Mouse (Mus musculus): ENCODE measurements around the gene Lce1h. TPM values are rescaled to one million over a fixed set of nuclear protein-coding genes. Genes with fewer than 3 reads are reported as not detected.

Lce1h gene
- not detected for total RNA-seq (2021)
- long read RNA-seq, experiment 1: 0 reads
- long read RNA-seq, experiment 2: 0 reads

DNA sequence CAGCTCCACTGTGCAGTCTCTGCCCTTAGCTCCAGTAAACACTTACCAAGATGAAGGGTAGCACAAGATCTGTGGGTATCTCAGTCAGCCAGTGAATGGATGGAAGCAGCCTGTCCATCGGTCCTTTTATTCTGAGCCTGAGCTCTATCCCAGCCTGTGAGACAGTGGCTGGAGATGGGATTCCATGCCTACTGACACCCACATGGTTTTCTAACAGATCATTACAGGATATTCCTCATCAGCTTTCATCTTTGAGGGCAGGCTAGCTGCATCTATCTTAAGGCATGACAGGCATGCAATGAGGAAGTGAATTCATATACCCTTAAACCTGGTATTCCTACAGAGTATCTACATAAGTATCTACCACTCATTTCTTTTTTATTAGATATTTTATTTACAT lies at the start of gene Lce1h:
TSS of gene Lce1h (minus strand) at position 101 of the 400 bp plus-strand sequence.
- DNase-seq (ENCODE audit: low spot score in 2 of 2): no peak

DNA sequence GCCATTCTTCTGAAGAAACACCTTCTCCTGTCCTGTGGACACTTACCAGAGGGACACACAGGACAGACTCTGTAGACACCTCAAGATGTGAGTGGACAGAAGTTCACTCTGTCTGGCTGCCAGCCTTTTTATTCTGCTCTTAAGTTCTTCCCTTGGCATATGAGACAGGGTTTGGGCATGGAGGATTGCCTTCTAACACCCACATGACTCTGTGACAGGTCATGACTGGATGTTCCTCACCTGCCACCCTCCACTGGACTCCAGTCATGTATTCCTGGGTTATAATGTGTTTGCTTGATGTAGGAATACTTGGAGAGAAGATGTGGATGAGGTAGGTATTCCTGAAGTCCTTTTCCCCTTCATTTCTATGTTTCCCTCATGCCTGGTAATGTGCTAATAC lies 42.9 kb upstream of the Lce1h start, which contains the start of gene Lce1k:
TSS of gene Lce1k (minus strand) at position 101 of the 400 bp plus-strand sequence.
- no peak for DNase-seq (ENCODE audit: low spot score in 2 of 2)

DNA sequence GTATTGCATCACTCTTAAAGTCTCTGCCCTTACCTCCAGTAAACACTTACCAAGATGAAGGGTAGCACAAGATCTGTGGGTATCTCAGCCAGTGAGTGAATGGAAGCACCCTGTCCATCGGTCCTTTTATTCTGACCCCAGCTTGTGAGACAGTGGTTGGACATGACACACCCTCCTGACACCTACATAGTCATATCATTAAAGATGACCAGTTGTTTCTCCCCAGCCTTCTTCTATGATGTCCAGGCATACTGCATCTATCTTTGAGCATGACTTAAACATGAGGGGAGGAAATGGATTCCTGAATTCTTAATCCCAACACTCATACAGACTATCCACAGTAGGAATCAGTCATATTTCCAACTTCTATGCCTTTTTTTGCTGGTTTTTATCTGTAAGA lies 25.5 kb upstream of the Lce1h start, which contains the start of gene Lce1j:
TSS of gene Lce1j (minus strand) at position 101 of the 400 bp plus-strand sequence.
- no peak for DNase-seq (ENCODE audit: low spot score in 2 of 2)

DNA sequence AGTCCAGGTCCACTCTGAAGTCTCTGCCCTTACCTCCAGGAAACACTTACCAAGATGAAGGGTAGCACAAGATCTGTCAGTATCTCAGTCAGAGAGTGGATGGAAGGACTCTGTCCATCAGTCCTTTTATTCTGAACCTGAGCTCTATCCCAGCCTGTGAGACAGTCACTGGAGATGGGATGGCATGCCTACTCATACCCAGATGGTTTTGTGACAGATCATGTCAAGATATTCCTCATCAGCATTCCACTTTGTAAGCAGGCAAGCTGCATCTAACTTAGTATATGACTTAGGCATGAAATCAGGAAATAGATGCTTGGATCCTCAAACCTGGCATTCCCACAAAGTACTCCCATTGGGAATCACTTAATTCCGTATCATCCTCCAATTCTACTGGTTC lies 13.9 kb upstream of the Lce1h start, which contains the start of gene Lce1i:
TSS of gene Lce1i (minus strand) at position 101 of the 400 bp plus-strand sequence.
- no peak for DNase-seq (ENCODE audit: low spot score in 2 of 2)

DNA sequence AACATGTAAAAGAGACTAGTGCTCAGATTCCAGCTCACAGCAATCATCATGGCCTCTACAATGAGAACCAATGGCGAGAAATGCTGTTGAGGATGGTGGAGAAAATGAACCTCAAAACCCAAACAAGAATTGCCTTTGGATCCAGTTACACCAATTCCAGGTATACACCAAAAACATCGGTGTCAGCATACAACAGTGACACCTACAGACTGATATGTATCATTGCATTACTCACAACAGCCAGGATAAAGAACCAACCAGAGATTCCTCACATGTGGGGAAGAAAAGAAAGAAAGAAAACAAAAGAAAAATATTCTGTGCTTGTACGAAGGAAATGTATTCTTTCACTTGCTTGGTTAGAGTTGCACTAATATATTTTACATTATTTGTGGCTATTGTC lies 6.7 kb upstream of the Lce1h start:
- no peak for DNase-seq (ENCODE audit: low spot score in 2 of 2)

DNA sequence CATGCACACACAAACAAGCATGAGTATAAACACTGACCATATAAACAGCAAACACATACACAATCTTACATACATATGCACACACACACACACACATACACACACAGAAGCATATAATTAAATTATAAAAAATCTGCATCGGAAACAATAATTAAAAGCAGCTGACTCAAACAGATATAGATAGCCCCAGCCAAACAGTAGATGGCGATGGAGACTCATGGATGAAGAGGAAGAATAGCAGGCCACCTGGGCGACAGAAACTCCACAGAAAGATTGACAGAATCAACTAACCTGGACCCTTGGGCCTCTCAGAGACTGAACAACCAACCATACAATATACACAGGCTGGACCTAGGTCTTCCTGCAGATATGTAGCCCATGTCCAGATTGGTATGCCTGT lies 11.7 kb downstream of the Lce1h start:
- DNase-seq (ENCODE audit: low spot score in 2 of 2): no peak

DNA sequence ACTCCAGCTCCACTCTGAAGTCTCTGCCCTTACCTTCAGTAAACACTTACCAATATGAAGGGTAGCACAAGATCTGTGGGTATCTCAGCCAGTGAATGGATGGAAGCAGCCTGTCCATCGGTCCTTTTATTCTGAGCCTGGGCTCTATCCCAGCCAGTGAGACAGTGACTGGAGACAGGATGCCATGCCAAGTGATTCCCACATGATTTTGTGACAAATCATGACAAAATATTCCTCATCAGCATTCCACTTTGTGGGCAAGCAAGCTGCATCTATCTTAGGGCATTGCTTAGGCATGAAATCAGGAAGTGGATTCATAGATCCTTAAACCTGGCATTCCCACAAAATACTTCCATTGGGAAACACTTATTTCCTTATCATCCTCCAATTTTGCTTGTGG lies 12.6 kb downstream of the Lce1h start, which contains the start of gene Lce1g:
TSS of gene Lce1g (minus strand) at position 101 of the 400 bp plus-strand sequence.
- DNase-seq (ENCODE audit: low spot score in 2 of 2): no peak

DNA sequence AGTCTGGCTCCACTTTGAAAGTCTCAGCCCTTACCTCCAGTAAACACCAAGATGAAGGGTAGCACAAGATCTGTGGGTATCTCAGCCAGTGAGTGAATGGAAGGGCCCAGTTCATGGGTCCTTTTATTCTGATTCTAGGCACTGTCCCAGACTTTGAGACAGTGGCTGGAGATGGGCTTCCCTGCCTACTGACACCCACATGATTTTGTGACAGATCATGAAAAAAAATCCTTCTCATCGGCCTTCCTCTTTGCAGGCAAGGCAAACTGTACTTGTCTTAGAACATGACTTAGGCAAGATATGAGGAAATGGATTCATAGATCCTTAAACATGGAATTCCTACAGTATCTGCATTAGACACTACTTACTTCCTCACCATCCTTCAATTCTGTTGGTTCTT lies 25.9 kb downstream of the Lce1h start, which contains the start of gene Gm38119:
TSS of gene Gm38119 (minus strand) at position 101 of the 400 bp plus-strand sequence.
- no peak for DNase-seq (ENCODE audit: low spot score in 2 of 2)

DNA sequence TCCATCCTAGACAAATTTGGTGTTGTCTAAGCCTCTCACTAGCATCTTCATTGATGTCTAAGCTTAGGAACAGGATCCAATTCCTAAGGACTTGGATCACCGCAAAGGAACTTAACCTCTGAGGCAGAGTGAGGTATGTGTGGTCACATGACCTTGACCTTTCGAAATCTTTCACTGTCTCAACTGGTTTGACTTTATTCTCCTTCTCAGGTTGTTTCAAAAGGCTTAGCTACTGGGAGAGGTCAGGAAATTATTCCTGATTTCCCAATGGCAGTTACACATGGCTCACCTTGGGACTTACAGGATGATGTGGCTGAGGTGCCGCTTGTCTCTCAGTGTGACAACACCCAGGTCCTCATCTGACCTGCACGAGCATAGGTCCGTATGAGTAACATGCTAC lies 42.2 kb downstream of the Lce1h start:
- DNase-seq (ENCODE audit: low spot score in 2 of 2): no peak

DNA sequence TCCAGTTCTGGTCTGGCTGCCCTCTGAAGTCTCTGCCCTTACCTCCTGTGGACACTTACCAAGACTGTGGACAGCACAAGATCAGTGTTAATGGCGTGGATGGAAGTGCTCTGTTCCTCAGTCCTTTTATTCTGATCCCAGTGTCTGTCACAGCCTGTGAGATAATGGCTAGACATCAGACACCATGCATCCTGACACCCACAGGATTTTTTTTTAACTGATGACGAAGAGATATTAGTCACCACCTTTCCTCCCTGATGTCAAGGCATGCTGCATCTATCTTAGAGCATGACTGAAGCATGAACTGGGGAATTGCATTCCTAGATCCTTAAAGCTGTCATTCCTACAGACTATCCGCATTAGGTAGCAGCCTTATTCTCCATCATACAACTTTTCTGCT lies 44.6 kb downstream of the Lce1h start, which contains the start of gene Lce1f:
TSS of gene Lce1f (minus strand) at position 101 of the 400 bp plus-strand sequence.
- no peak for DNase-seq (ENCODE audit: low spot score in 2 of 2)

DNA sequence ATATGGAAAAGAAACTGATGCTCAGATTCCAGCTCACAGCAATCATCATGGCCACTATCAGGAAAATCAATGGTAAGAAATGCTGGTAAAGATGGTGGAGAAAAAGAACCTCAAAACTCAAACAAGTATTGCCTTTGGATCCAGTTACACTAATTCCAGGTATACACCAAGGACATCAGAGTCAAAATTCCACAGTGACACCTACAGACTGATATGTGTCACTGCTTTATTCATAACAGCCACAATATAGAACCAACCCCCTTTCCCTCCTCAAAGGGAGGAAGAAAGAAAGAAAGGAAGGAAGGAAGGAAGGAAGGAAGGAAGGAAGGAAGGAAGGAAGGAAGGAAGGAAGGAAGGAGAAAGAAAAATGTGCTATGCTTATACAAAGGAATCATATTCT lies 49.7 kb downstream of the Lce1h start:
- DNase-seq (ENCODE audit: low spot score in 2 of 2): no peak

Other genes with a start within 250 kb of the Lce1h start
- gene 2310046K23Rik, start 230.6 kb downstream of the Lce1h start, total RNA-seq (2021): not detected
- not detected for gene Ivl, start 191.3 kb downstream of the Lce1h start, total RNA-seq (2021)
- gene Smcp, start 176.1 kb downstream of the Lce1h start, total RNA-seq (2021): not detected
- gene 2210017I01Rik, start 157.6 kb downstream of the Lce1h start, total RNA-seq (2021): not detected
- not detected for gene Lce6a, start 143.4 kb downstream of the Lce1h start, total RNA-seq (2021)
- gene Lce1a1, start 116.8 kb downstream of the Lce1h start, total RNA-seq (2021): not detected
- not detected for gene Lce1b, start 108.1 kb downstream of the Lce1h start, total RNA-seq (2021)
- gene Lce1a2, start 94.8 kb downstream of the Lce1h start, total RNA-seq (2021): not detected
- not detected for gene Lce1c, start 85.8 kb downstream of the Lce1h start, total RNA-seq (2021)
- not detected for gene Lce1d, start 77.9 kb downstream of the Lce1h start, total RNA-seq (2021)
- gene Lce1e, start 56.0 kb downstream of the Lce1h start, total RNA-seq (2021): not detected
- not detected for gene Lce1f, start 44.7 kb downstream of the Lce1h start, total RNA-seq (2021)
- gene Gm38119, start 26.0 kb downstream of the Lce1h start, total RNA-seq (2021): not detected
- gene Lce1g, start 12.7 kb downstream of the Lce1h start, total RNA-seq (2021): not detected
- not detected for gene Lce1i, start 13.8 kb upstream of the Lce1h start, total RNA-seq (2021)
- gene Lce1j, start 25.4 kb upstream of the Lce1h start, total RNA-seq (2021): not detected
- not detected for gene Lce1k, start 42.8 kb upstream of the Lce1h start, total RNA-seq (2021)
- not detected for gene Kprp, start 62.2 kb upstream of the Lce1h start, total RNA-seq (2021)
- gene Lce1l, start 86.2 kb upstream of the Lce1h start, total RNA-seq (2021): not detected
- not detected for gene 2310050C09Rik, start 105.2 kb upstream of the Lce1h start, total RNA-seq (2021)
- not detected for gene Lce3a, start 161.2 kb upstream of the Lce1h start, total RNA-seq (2021)
- not detected for gene Lce3b, start 167.9 kb upstream of the Lce1h start, total RNA-seq (2021)
- not detected for gene Lce3c, start 179.4 kb upstream of the Lce1h start, total RNA-seq (2021)
- not detected for gene Lce3d, start 192.3 kb upstream of the Lce1h start, total RNA-seq (2021)
- not detected for gene Lce3e, start 202.0 kb upstream of the Lce1h start, total RNA-seq (2021)
- gene Lce3f, start 227.2 kb upstream of the Lce1h start, total RNA-seq (2021): not detected